Mouse (Mus musculus): ENCODE measurements at regions not wholly inside any gene's neighbourhood (a gene's known extent, or its start where the extent isn't known, plus 50 kb on each side); places are given as distances from the start of the nearest gene placed in this dataset.

GRCm38 (mm10) chr1:35580474-35580873 lies 487.7 kb upstream of the Hs6st1 start:
- no peak overlapping the region for H3K4me3 ChIP-seq (ENCODE audit: low read depth, low read length)
- H3K9ac ChIP-seq, result no peak overlapping the region
- no peaks in the 10 kb centered on the region for H3K9me3 ChIP-seq (ENCODE audit: low read length)
- no peaks in the 10 kb centered on the region for H3K27me3 ChIP-seq (ENCODE audit: insufficient read depth, low read length)
- H3K27ac ChIP-seq (ENCODE audit: low read depth, low read length), result no peak overlapping the region
- H3K36me3 ChIP-seq (ENCODE audit: insufficient read depth), result no peaks in the 10 kb centered on the region
- no peak for ATAC-seq
- no peak overlapping the region for H3K4me2 ChIP-seq (ENCODE audit: low read depth)
- TF ChIP-seq CTCF (IDR thresholded peaks at IDR 0.05; ENCODE audit: low read depth), result no peak
- 74% methylated on average over 3 of the region's 3 CpGs for WGBS
- no peaks in the 10 kb centered on the region for H3K4me1 ChIP-seq (ENCODE audit: insufficient read depth)
- no peak for DNase-seq

GRCm38 (mm10) chr1:35587900-35588299 lies 480.3 kb upstream of the Hs6st1 start:
- H3K27ac ChIP-seq (ENCODE audit: low read depth, low read length), result no peak overlapping the region
- ATAC-seq, result no peak
- no peak for TF ChIP-seq CTCF (IDR thresholded peaks at IDR 0.05; ENCODE audit: low read depth)
- 81% methylated on average over 2 of the region's 2 CpGs for WGBS
- H3K9ac ChIP-seq, result no peak overlapping the region
- no peak for DNase-seq
- no peaks in the 10 kb centered on the region for H3K9me3 ChIP-seq (ENCODE audit: low read length)
- no peak overlapping the region for H3K4me2 ChIP-seq (ENCODE audit: low read depth)
- no peaks in the 10 kb centered on the region for H3K36me3 ChIP-seq (ENCODE audit: insufficient read depth)
- no peaks in the 10 kb centered on the region for H3K4me1 ChIP-seq (ENCODE audit: insufficient read depth)
- no peak overlapping the region for H3K4me3 ChIP-seq (ENCODE audit: low read depth, low read length)
- H3K27me3 ChIP-seq (ENCODE audit: insufficient read depth, low read length), result no peaks in the 10 kb centered on the region

GRCm38 (mm10) chr1:35588939-35589338 lies 479.3 kb upstream of the Hs6st1 start:
- Histone ChIP-seq H3K9ac (no peak overlapping the region), H3K4me3 (ENCODE audit: low read depth, low read length) (no peak overlapping the region), H3K4me1 (ENCODE audit: insufficient read depth) (no peaks in the 10 kb centered on the region), H3K27ac (ENCODE audit: low read depth, low read length) (no peak overlapping the region), H3K27me3 (ENCODE audit: insufficient read depth, low read length) (no peaks in the 10 kb centered on the region), H3K9me3 (ENCODE audit: low read length) (no peaks in the 10 kb centered on the region), H3K36me3 (ENCODE audit: insufficient read depth) (no peaks in the 10 kb centered on the region), H3K4me2 (ENCODE audit: low read depth) (no peak overlapping the region)
- ATAC-seq, result peak; percentile 51; the same call in 1 of the 2 replicates
- WGBS, result 46% methylated on average over 3 of the region's 3 CpGs
- no peak for TF ChIP-seq CTCF (IDR thresholded peaks at IDR 0.05; ENCODE audit: low read depth)
- peak; percentile 22 for DNase-seq

GRCm38 (mm10) chr1:35600847-35601246 lies 467.4 kb upstream of the Hs6st1 start:
- no peak overlapping the region for H3K4me3 ChIP-seq (ENCODE audit: low read depth, low read length)
- H3K36me3 ChIP-seq (ENCODE audit: insufficient read depth), result no peaks in the 10 kb centered on the region
- DNase-seq (no peak), ATAC-seq (no peak)
- no peak overlapping the region for H3K27ac ChIP-seq (ENCODE audit: low read depth, low read length)
- 97% methylated on average over 3 of the region's 3 CpGs for WGBS
- H3K4me2 ChIP-seq (ENCODE audit: low read depth), result no peak overlapping the region
- no peak overlapping the region for H3K9ac ChIP-seq
- no peaks in the 10 kb centered on the region for H3K9me3 ChIP-seq (ENCODE audit: low read length)
- no peak for TF ChIP-seq CTCF (IDR thresholded peaks at IDR 0.05; ENCODE audit: low read depth)
- no peaks in the 10 kb centered on the region for H3K4me1 ChIP-seq (ENCODE audit: insufficient read depth)
- H3K27me3 ChIP-seq (ENCODE audit: insufficient read depth, low read length), result no peaks in the 10 kb centered on the region

GRCm38 (mm10) chr1:35615131-35615530 lies 453.1 kb upstream of the Hs6st1 start:
- no peak for TF ChIP-seq CTCF (IDR thresholded peaks at IDR 0.05; ENCODE audit: low read depth)
- no peak for DNase-seq
- Histone ChIP-seq H3K4me2 (ENCODE audit: low read depth) (no peak overlapping the region), H3K4me1 (ENCODE audit: insufficient read depth) (no peaks in the 10 kb centered on the region), H3K36me3 (ENCODE audit: insufficient read depth) (no peaks in the 10 kb centered on the region), H3K4me3 (ENCODE audit: low read depth, low read length) (no peak overlapping the region), H3K27ac (ENCODE audit: low read depth, low read length) (no peak overlapping the region), H3K9ac (no peak overlapping the region), H3K9me3 (ENCODE audit: low read length) (no peaks in the 10 kb centered on the region), H3K27me3 (ENCODE audit: insufficient read depth, low read length) (no peaks in the 10 kb centered on the region)
- no peak for ATAC-seq
- WGBS, result 88% methylated on average over 3 of the region's 3 CpGs

- Histone ChIP-seq H3K27ac (ENCODE audit: low read depth, low read length) (no peak overlapping the region), H3K4me1 (ENCODE audit: insufficient read depth) (no peaks in the 10 kb centered on the region), H3K36me3 (ENCODE audit: insufficient read depth) (no peaks in the 10 kb centered on the region), H3K4me2 (ENCODE audit: low read depth) (no peak overlapping the region), H3K9ac (no peak overlapping the region), H3K27me3 (ENCODE audit: insufficient read depth, low read length) (no peaks in the 10 kb centered on the region), H3K4me3 (ENCODE audit: low read depth, low read length) (no peak overlapping the region), H3K9me3 (ENCODE audit: low read length) (no peaks in the 10 kb centered on the region)
- DNase-seq (no peak), ATAC-seq (no peak)
- no peak for TF ChIP-seq CTCF (IDR thresholded peaks at IDR 0.05; ENCODE audit: low read depth)
- 79% methylated on average over 4 of the region's 4 CpGs for WGBS
Observed at GRCm38 (mm10) chr1:35619476-35619875, 448.7 kb upstream of the Hs6st1 start.

GRCm38 (mm10) chr1:35642595-35642994 lies 425.6 kb upstream of the Hs6st1 start:
- WGBS, result 64% methylated on average over 7 of the region's 7 CpGs
- Histone ChIP-seq H3K9me3 (ENCODE audit: low read length) (no peaks in the 10 kb centered on the region), H3K4me2 (ENCODE audit: low read depth) (no peak overlapping the region), H3K36me3 (ENCODE audit: insufficient read depth) (no peaks in the 10 kb centered on the region), H3K27ac (ENCODE audit: low read depth, low read length) (no peak overlapping the region), H3K9ac (no peak overlapping the region), H3K4me3 (ENCODE audit: low read depth, low read length) (no peak overlapping the region), H3K27me3 (ENCODE audit: insufficient read depth, low read length) (no peaks in the 10 kb centered on the region), H3K4me1 (ENCODE audit: insufficient read depth) (no peaks in the 10 kb centered on the region)
- no peak for DNase-seq
- no peak for TF ChIP-seq CTCF (IDR thresholded peaks at IDR 0.05; ENCODE audit: low read depth)
- no peak for ATAC-seq
